Mouse (Mus musculus) hindbrain, embryonic 12.5 days (tissue): Measurements from ENCODE around the gene Rcor2. TPM values are rescaled to one million over a fixed set of nuclear protein-coding genes. Genes with fewer than 3 reads are reported as not detected.

Experiments used
- ATAC-seq: fragments of 200-750 bp; cut with Nextera tagmentation; 2 replicates; pipeline ENCODE4 v1.8.0; 2017; ENCODE audit warnings: moderate TSS enrichment; ENCODE audit not compliant: low FRiP score
- H3K27ac ChIP-seq: fragments of 300-500 bp; sonication (generic); 2 replicates; pipeline ENCODE4 v1.5.1; 2016; ENCODE audit warnings: mild to moderate bottlenecking
- H3K27me3 ChIP-seq: fragments of 300-500 bp; sonication (generic); 2 replicates; pipeline ENCODE4 v1.6.1; 2016; ENCODE audit warnings: mild to moderate bottlenecking
- H3K36me3 ChIP-seq: fragments of 300-500 bp; sonication (generic); 2 replicates; pipeline ENCODE4 v1.6.1; 2016; ENCODE audit warnings: mild to moderate bottlenecking
- H3K4me1 ChIP-seq: fragments of 300-500 bp; sonication (generic); 2 replicates; pipeline ENCODE4 v1.6.1; 2016
- H3K4me2 ChIP-seq: fragments of 300-500 bp; sonication (generic); replicated peaks from 2 replicates; pipeline ENCODE4 v1.6.1; 2016; ENCODE audit warnings: mild to moderate bottlenecking
- H3K4me3 ChIP-seq: fragments of 300-500 bp; sonication (generic); 2 replicates; pipeline ENCODE4 v1.5.1; 2016; ENCODE audit warnings: mild to moderate bottlenecking
- H3K9ac ChIP-seq: fragments of 300-500 bp; sonication (generic); 2 replicates; pipeline ENCODE4 v1.6.1; 2016; ENCODE audit warnings: mild to moderate bottlenecking, moderate library complexity
- H3K9me3 ChIP-seq: fragments of 300-500 bp; sonication (generic); replicated peaks from 2 replicates; pipeline ENCODE4 v1.6.1; 2016; ENCODE audit warnings: mild to moderate bottlenecking
- WGBS: fragments of 180-500 bp; shearing (Covaris S2); methylation state at CpG from one replicate; pipeline ENCODE4 v1.1.7; 2016; 5-methylcytosine and 5-hydroxymethylcytosine counted together
- polyA plus RNA-seq: library from polyadenylated mRNA; unstranded; fragments of >200 nt; fragmentation: Nextera tagmentation; extraction: Ambion mirVana; gene quantifications from 2 replicates; pipeline ENCODE4 v1.2.1, GENCODE M21; 2016

Gene Rcor2
- polyA plus RNA-seq, 1 experiment from 2014 or later, result 62.5 TPM

DNA sequence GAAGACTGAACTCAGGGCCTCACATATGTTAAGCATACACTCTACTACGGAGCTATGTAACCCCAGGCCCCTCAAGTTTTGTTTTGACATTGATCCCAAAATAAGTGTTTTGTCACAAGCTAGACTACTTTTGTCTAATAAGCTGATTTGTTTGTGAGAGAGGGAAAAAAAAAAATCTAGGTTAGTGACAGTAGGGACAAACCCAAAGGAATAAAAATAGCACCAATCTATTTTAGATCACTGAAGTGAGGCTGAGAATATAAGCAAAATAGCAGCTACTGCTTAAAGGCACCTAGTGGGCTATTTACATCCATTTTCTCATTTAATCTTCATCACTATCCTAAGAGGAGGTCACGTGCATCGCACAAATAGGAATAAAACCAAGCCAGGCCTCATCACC, 27.6 kb upstream of the Rcor2 start:
- peaks cover 3% of the 10 kb centered on the region; the same call in 1 of the 2 replicates for H3K27me3 ChIP-seq
- 91% methylated on average over 3 of the region's 3 CpGs for WGBS
- peak overlapping the region; percentile 73; the same call in 1 of the 2 replicates for H3K4me3 ChIP-seq
- H3K9me3 ChIP-seq, result no peaks in the 10 kb centered on the region
- no peak overlapping the region for H3K27ac ChIP-seq
- peak overlapping the region; percentile 83; the same call in 1 of the 2 replicates for H3K9ac ChIP-seq
- no peak for ATAC-seq
- peaks cover 13% of the 10 kb centered on the region for H3K4me1 ChIP-seq
- H3K36me3 ChIP-seq, result 0 out of 2 replicates have a peak, but pooled peaks cover 4% of the 10 kb centered on the region
- H3K4me2 ChIP-seq, result peak overlapping the region; percentile 87

- peak overlapping the region; percentile 87 for H3K4me2 ChIP-seq
- no peaks in the 10 kb centered on the region for H3K9me3 ChIP-seq
- H3K4me3 ChIP-seq, result peak overlapping the region; percentile 73
- H3K9ac ChIP-seq, result peak overlapping the region; percentile 83
- H3K36me3 ChIP-seq, result 0 out of 2 replicates have a peak, but pooled peaks cover 4% of the 10 kb centered on the region
- ATAC-seq, result no peak
- H3K27ac ChIP-seq, result peak overlapping the region; percentile 88
- peaks cover 13% of the 10 kb centered on the region for H3K4me1 ChIP-seq
- peaks cover 3% of the 10 kb centered on the region; the same call in 1 of the 2 replicates for H3K27me3 ChIP-seq
- WGBS, result 4% methylated on average over 13 of the region's 13 CpGs
These were observed 26.8 kb upstream of the Rcor2 start for GRCm38 (mm10) chr19:7240291-7240690.

- peaks cover 13% of the 10 kb centered on the region for H3K4me1 ChIP-seq
- WGBS, result under 1% methylated on average over 80 of the region's 80 CpGs
- H3K4me3 ChIP-seq, result peak within 1 kb of the TSS; percentile 73
- H3K9me3 ChIP-seq, result no peaks in the 10 kb centered on the region
- peak within 1 kb of the TSS; percentile 88 for H3K27ac ChIP-seq
- 0 out of 2 replicates have a peak, but pooled peaks cover 4% of the 10 kb centered on the region for H3K36me3 ChIP-seq
- H3K9ac ChIP-seq, result peak within 1 kb of the TSS; percentile 83
- H3K4me2 ChIP-seq, result peak within 1 kb of the TSS; percentile 87
- ATAC-seq, result peak; percentile 96
- H3K27me3 ChIP-seq, result peaks cover 3% of the 10 kb centered on the region; the same call in 1 of the 2 replicates
These were observed 26.1 kb upstream of the Rcor2 start, which contains the start of gene Naa40 for GRCm38 (mm10) chr19:7240782-7241690. Gene Naa40, minus strand, starts transcription at chr19:7241183.

GRCm38 (mm10) chr19:7246021-7246420, 21.1 kb upstream of the Rcor2 start:
- no peak overlapping the region for H3K4me3 ChIP-seq
- no peak overlapping the region for H3K27ac ChIP-seq
- no peak overlapping the region for H3K4me2 ChIP-seq
- H3K9ac ChIP-seq, result no peak overlapping the region
- H3K36me3 ChIP-seq, result no peaks in the 10 kb centered on the region
- no peaks in the 10 kb centered on the region for H3K9me3 ChIP-seq
- peaks cover 4% of the 10 kb centered on the region for H3K4me1 ChIP-seq
- no peak for ATAC-seq
- 83% methylated on average over 3 of the region's 3 CpGs for WGBS
- peaks cover 3% of the 10 kb centered on the region; the same call in 1 of the 2 replicates for H3K27me3 ChIP-seq

DNA sequence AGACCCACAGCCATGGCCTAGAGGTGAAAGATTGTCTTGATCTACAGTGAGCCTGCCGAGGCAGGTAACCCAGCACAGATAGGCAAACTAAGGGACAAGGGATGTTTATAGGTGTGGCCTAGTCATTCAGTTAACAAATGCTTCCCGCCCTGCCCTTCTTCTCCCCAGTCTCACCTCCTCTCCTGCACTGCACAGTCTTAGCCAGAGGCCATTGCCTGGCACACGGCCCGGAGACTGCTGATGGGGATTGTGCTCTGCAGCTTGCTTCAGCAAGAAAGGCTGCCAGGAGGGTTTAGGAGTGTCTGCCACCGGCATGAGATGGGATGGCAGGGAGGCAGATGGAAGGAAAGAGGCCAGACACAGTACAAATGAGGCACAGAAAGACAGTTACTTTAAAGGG, 9.2 kb upstream of the Rcor2 start:
- Histone ChIP-seq H3K4me3 (no peak overlapping the region), H3K9ac (no peak overlapping the region), H3K27ac (no peak overlapping the region), H3K4me2 (no peak overlapping the region), H3K27me3 (no peaks in the 10 kb centered on the region), H3K4me1 (no peaks in the 10 kb centered on the region), H3K36me3 (no peaks in the 10 kb centered on the region), H3K9me3 (no peaks in the 10 kb centered on the region)
- 80% methylated on average over 5 of the region's 5 CpGs for WGBS
- ATAC-seq, result no peak

- Histone ChIP-seq H3K9me3 (no peaks in the 10 kb centered on the region), H3K27ac (no peak overlapping the region), H3K4me2 (no peak overlapping the region), H3K4me3 (no peak overlapping the region), H3K36me3 (no peaks in the 10 kb centered on the region), H3K27me3 (no peaks in the 10 kb centered on the region), H3K9ac (no peak overlapping the region), H3K4me1 (peaks cover 23% of the 10 kb centered on the region)
- no peak for ATAC-seq
- 81% methylated on average over 1 of the region's 1 CpGs for WGBS
These were observed 5.6 kb upstream of the Rcor2 start for GRCm38 (mm10) chr19:7261476-7261875.

GRCm38 (mm10) chr19:7261964-7262363, 5.2 kb upstream of the Rcor2 start:
- Histone ChIP-seq H3K4me2 (no peak overlapping the region), H3K27me3 (no peaks in the 10 kb centered on the region), H3K27ac (no peak overlapping the region), H3K4me1 (peaks cover 27% of the 10 kb centered on the region), H3K9me3 (no peaks in the 10 kb centered on the region), H3K36me3 (no peaks in the 10 kb centered on the region), H3K4me3 (no peak overlapping the region), H3K9ac (no peak overlapping the region)
- no peak for ATAC-seq
- 94% methylated on average over 3 of the region's 3 CpGs for WGBS

DNA sequence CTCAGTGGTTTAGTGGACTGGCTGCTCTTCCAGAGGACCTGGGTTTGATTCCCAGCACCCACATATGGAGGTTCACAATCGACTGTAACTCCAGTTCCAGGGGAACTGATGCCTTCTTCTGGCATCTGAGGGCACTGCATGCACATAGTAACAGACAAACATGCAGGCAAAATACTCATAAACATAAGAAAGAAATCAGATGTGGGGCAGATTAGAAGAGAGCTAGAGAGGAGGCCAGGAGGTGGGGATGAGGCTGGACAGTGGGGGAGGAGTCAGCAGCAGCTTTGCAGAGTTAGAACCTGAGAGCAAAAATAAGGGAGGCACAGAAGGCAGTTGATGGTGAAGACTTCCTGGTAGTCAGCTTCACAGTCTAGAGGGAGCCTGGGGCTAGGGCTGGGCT, 4.5 kb upstream of the Rcor2 start:
- ATAC-seq, result no peak
- Histone ChIP-seq H3K4me2 (no peak overlapping the region), H3K27me3 (no peaks in the 10 kb centered on the region), H3K9ac (no peak overlapping the region), H3K4me1 (peaks cover 33% of the 10 kb centered on the region), H3K9me3 (no peaks in the 10 kb centered on the region), H3K27ac (no peak overlapping the region), H3K4me3 (no peak overlapping the region), H3K36me3 (no peaks in the 10 kb centered on the region)
- WGBS, result 86% methylated on average over 1 of the region's 1 CpGs

GRCm38 (mm10) chr19:7264088-7264765, 2.9 kb upstream of the Rcor2 start:
- peaks cover 36% of the 10 kb centered on the region for H3K4me1 ChIP-seq
- no peaks in the 10 kb centered on the region for H3K9me3 ChIP-seq
- 0 out of 2 replicates have a peak overlapping the region, but pooled peaks have one; percentile 20 for H3K9ac ChIP-seq
- peak overlapping the region; percentile 100 for H3K27ac ChIP-seq
- no peaks in the 10 kb centered on the region for H3K27me3 ChIP-seq
- no peak overlapping the region for H3K4me2 ChIP-seq
- 17% methylated on average over 9 of the region's 9 CpGs for WGBS
- no peak for ATAC-seq
- no peaks in the 10 kb centered on the region for H3K36me3 ChIP-seq
- no peak overlapping the region for H3K4me3 ChIP-seq

DNA sequence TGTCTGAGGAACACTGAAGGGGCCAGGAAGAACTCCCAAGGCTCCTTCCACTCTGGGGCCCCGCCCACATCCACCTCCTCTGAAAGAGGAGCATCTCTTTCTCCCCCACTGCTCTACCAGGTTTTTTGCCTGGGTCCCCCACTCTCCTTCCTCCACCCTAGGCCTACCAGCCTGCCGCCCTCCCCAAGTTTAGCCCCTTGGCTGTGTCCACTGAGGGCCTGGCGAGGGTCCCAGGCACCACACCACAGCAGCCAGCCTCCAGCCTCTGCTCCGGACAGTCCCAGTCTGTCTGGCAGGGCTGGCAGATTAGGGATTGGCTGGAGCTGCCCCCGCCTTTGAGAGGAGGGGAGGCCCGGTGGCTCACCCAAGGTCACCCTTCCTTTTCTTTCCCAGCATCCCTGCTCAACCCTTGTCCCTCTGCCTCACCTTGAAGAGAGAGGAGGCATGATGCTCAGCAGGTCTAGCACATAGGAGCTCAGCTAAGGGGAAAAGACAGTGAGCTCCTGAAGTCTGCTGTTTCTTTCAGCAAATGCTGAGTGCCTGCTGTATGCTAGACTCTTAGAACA, 2.3 kb upstream of the Rcor2 start:
- no peak overlapping the region for H3K4me3 ChIP-seq

GRCm38 (mm10) chr19:7265478-7266191, 1.5 kb upstream of the Rcor2 start:
- peak overlapping the region; percentile 100 for H3K27ac ChIP-seq
- 6% methylated on average over 13 of the region's 14 CpGs for WGBS
- no peaks in the 10 kb centered on the region for H3K9me3 ChIP-seq
- no peaks in the 10 kb centered on the region for H3K27me3 ChIP-seq
- ATAC-seq, result peak; percentile 27
- H3K36me3 ChIP-seq, result peaks cover 7% of the 10 kb centered on the region
- H3K4me2 ChIP-seq, result peak overlapping the region; percentile 89
- 0 out of 2 replicates have a peak overlapping the region, but pooled peaks have one; percentile 20 for H3K9ac ChIP-seq
- no peak overlapping the region for H3K4me3 ChIP-seq
- peaks cover 50% of the 10 kb centered on the region for H3K4me1 ChIP-seq

More for the DNA sequence above, 2.3 kb upstream of the Rcor2 start:
- ATAC-seq, result no peak
- Histone ChIP-seq H3K36me3 (0 out of 2 replicates have a peak, but pooled peaks cover under 1% of the 10 kb centered on the region), H3K9ac (peak overlapping the region; percentile 20; the same call in 1 of the 2 replicates), H3K27ac (peak overlapping the region; percentile 100), H3K27me3 (no peaks in the 10 kb centered on the region), H3K9me3 (no peaks in the 10 kb centered on the region), H3K4me2 (no peak overlapping the region), H3K4me1 (peaks cover 42% of the 10 kb centered on the region)
- 9% methylated on average over 6 of the region's 6 CpGs for WGBS
